Mouse (Mus musculus) intestine, postnatal 0 days (tissue): ENCODE results near the gene Gm20604. TPM values are rescaled to one million over a fixed set of nuclear protein-coding genes. Genes with fewer than 3 reads are reported as not detected.

Experiments
- ATAC-seq: fragments of 200-750 bp; cut with Nextera tagmentation; 2 replicates; pipeline ENCODE4 v1.8.0; 2017; ENCODE audit warnings: mild to moderate bottlenecking, moderate TSS enrichment, moderate library complexity
- H3K27ac ChIP-seq: fragments of 300-500 bp; sonication (generic); 2 replicates; pipeline ENCODE4 v1.5.1; 2014; ENCODE audit warnings: mild to moderate bottlenecking, low read depth, low read length, moderate library complexity
- H3K27me3 ChIP-seq: fragments of 300-500 bp; sonication (generic); replicated peaks from 2 replicates; pipeline ENCODE4 v1.6.1; 2014; ENCODE audit warnings: low read length, mixed read lengths; ENCODE audit not compliant: control insufficient read depth, insufficient read depth
- H3K36me3 ChIP-seq: fragments of 300-500 bp; sonication (generic); 2 replicates; pipeline ENCODE4 v1.6.1; 2014; ENCODE audit warnings: mild to moderate bottlenecking, moderate library complexity; ENCODE audit not compliant: control insufficient read depth, insufficient read depth
- H3K4me1 ChIP-seq: fragments of 300-500 bp; sonication (generic); replicated peaks from 2 replicates; pipeline ENCODE4 v1.6.1; 2014; ENCODE audit warnings: antibody characterized with exemption, low read length, mixed read lengths; ENCODE audit not compliant: control insufficient read depth, insufficient read depth
- H3K4me2 ChIP-seq: fragments of 300-500 bp; sonication (generic); replicated peaks from 2 replicates; pipeline ENCODE4 v1.6.1; 2014; ENCODE audit warnings: low read depth, mild to moderate bottlenecking, moderate library complexity
- H3K4me3 ChIP-seq: fragments of 300-500 bp; sonication (generic); 2 replicates; pipeline ENCODE4 v1.5.1; 2014; ENCODE audit warnings: low read depth, low read length
- H3K9ac ChIP-seq: fragments of 300-500 bp; sonication (generic); 2 replicates; pipeline ENCODE4 v1.6.1; 2014; ENCODE audit warnings: mild to moderate bottlenecking, low read depth, low read length
- H3K9me3 ChIP-seq: fragments of 300-500 bp; sonication (generic); 2 replicates; pipeline ENCODE4 v1.6.1; 2016; ENCODE audit warnings: mixed run types; ENCODE audit not compliant: control insufficient read depth
- CTCF ChIP-seq: sonication (generic); IDR thresholded peaks from 2 replicates; pipeline ENCODE4 v1.5.1; 2016; ENCODE audit warnings: low read depth, mild to moderate bottlenecking, control low read depth, antibody characterized with exemption, moderate library complexity
- WGBS: fragments of 180-500 bp; shearing (Covaris S2); extraction: QIAGEN DNeasy Blood & Tissue Kit; methylation state at CpG from one replicate; pipeline ENCODE4 v1.1.7; 2014; 5-methylcytosine and 5-hydroxymethylcytosine counted together
- polyA plus RNA-seq: library from polyadenylated mRNA; unstranded; fragments of >200 nt; fragmentation: Nextera tagmentation; extraction: Ambion mirVana; gene quantifications from 2 replicates; pipeline ENCODE4 v1.2.1, GENCODE M21; 2015

Gene Gm20604
- polyA plus RNA-seq, 1 experiment from 2014 or later, result 13.1 TPM

GRCm38 (mm10) chr12:102744839-102745238 is 13.6 kb downstream of the Gm20604 start:
- Histone ChIP-seq H3K4me2 (peak overlapping the region; percentile 82), H3K27ac (0 out of 2 replicates have a peak overlapping the region, but pooled peaks have one; percentile 98), H3K9me3 (no peaks in the 10 kb centered on the region), H3K4me3 (peak overlapping the region; percentile 85; the same call in 1 of the 2 replicates), H3K4me1 (peaks cover 10% of the 10 kb centered on the region), H3K36me3 (peaks cover 6% of the 10 kb centered on the region; the same call in 1 of the 2 replicates), H3K27me3 (no peaks in the 10 kb centered on the region), H3K9ac (peak overlapping the region; percentile 88; the same call in 1 of the 2 replicates)
- peak; percentile 40 for TF ChIP-seq CTCF
- 41% methylated on average over 6 of the region's 6 CpGs for WGBS
- ATAC-seq, result no peak

- under 1% methylated on average over 60 of the region's 63 CpGs for WGBS
- peak; percentile 97 for ATAC-seq
- Histone ChIP-seq H3K9me3 (no peaks in the 10 kb centered on the region), H3K9ac (peak within 1 kb of the TSS; percentile 88), H3K36me3 (peaks cover 6% of the 10 kb centered on the region; the same call in 1 of the 2 replicates), H3K27me3 (no peaks in the 10 kb centered on the region), H3K27ac (peak within 1 kb of the TSS; percentile 98), H3K4me3 (peak within 1 kb of the TSS; percentile 85), H3K4me2 (peak within 1 kb of the TSS; percentile 82), H3K4me1 (peaks cover 10% of the 10 kb centered on the region)
- TF ChIP-seq CTCF, result no peak; the same call in 1 of the 2 replicates
These were observed 14.6 kb downstream of the Gm20604 start, which contains the start of the genes Moap1 and Tmem251 for GRCm38 (mm10) chr12:102743589-102744574. Gene Moap1, minus strand, starts transcription at chr12:102743661. Gene Tmem251, plus strand, starts transcription at chr12:102743762.

GRCm38 (mm10) chr12:102743036-102743588 is 15.4 kb downstream of the Gm20604 start:
- peak overlapping the region; percentile 85 for H3K4me3 ChIP-seq
- peak overlapping the region; percentile 98 for H3K27ac ChIP-seq
- WGBS, result under 1% methylated on average over 33 of the region's 33 CpGs
- peak overlapping the region; percentile 88 for H3K9ac ChIP-seq
- H3K27me3 ChIP-seq, result no peaks in the 10 kb centered on the region
- H3K9me3 ChIP-seq, result no peaks in the 10 kb centered on the region
- H3K36me3 ChIP-seq, result peaks cover 6% of the 10 kb centered on the region; the same call in 1 of the 2 replicates
- peak; percentile 49 for ATAC-seq
- no peak for TF ChIP-seq CTCF
- peaks cover 8% of the 10 kb centered on the region for H3K4me1 ChIP-seq
- H3K4me2 ChIP-seq, result peak overlapping the region; percentile 82

- Histone ChIP-seq H3K4me3 (no peak overlapping the region), H3K27me3 (no peaks in the 10 kb centered on the region), H3K36me3 (peaks cover 6% of the 10 kb centered on the region; the same call in 1 of the 2 replicates), H3K4me2 (no peak overlapping the region; the same call in 1 of the 2 replicates), H3K9me3 (no peaks in the 10 kb centered on the region), H3K27ac (no peak overlapping the region), H3K4me1 (peaks cover 8% of the 10 kb centered on the region), H3K9ac (no peak overlapping the region)
- no peak for ATAC-seq
- 62% methylated on average over 7 of the region's 7 CpGs for WGBS
- TF ChIP-seq CTCF, result no peak
These were observed 16.4 kb downstream of the Gm20604 start for GRCm38 (mm10) chr12:102742056-102742455.

GRCm38 (mm10) chr12:102740285-102740684 is 18.2 kb downstream of the Gm20604 start:
- Histone ChIP-seq H3K4me2 (no peak overlapping the region), H3K4me3 (no peak overlapping the region), H3K9ac (no peak overlapping the region), H3K9me3 (no peaks in the 10 kb centered on the region), H3K27me3 (no peaks in the 10 kb centered on the region), H3K27ac (no peak overlapping the region), H3K36me3 (peaks cover 6% of the 10 kb centered on the region; the same call in 1 of the 2 replicates), H3K4me1 (peaks cover 8% of the 10 kb centered on the region)
- ATAC-seq, result no peak
- WGBS, result 62% methylated on average over 3 of the region's 3 CpGs
- peak; percentile 72 for TF ChIP-seq CTCF

- ATAC-seq, result no peak
These were observed 19.4 kb downstream of the Gm20604 start for GRCm38 (mm10) chr12:102739096-102739495.

More at GRCm38 (mm10) chr12:102739096-102739495, 19.4 kb downstream of the Gm20604 start:
- no peak for TF ChIP-seq CTCF
- no peak overlapping the region for H3K27ac ChIP-seq
- no peaks in the 10 kb centered on the region for H3K27me3 ChIP-seq
- no peak overlapping the region for H3K4me2 ChIP-seq
- peaks cover 4% of the 10 kb centered on the region; the same call in 1 of the 2 replicates for H3K4me1 ChIP-seq
- no peak overlapping the region for H3K9ac ChIP-seq
- 71% methylated on average over 5 of the region's 5 CpGs for WGBS
- H3K36me3 ChIP-seq, result peaks cover 6% of the 10 kb centered on the region; the same call in 1 of the 2 replicates
- H3K4me3 ChIP-seq, result no peak overlapping the region
- no peaks in the 10 kb centered on the region for H3K9me3 ChIP-seq
